Mouse (Mus musculus) heart, postnatal 0 days (tissue): Measurements from ENCODE around the gene Ap2a1.

Source experiments
- CTCF ChIP-seq: IDR thresholded peaks from 2 replicates; pipeline ENCODE4 v1.5.1; 2016; ENCODE audit warnings: antibody characterized with exemption, control low read depth, low read depth
- EP300 ChIP-seq: IDR thresholded peaks from 2 replicates; pipeline ENCODE4 v1.6.1; 2016; ENCODE audit warnings: antibody characterized with exemption, low read depth

GRCm38 (mm10) chr7:44895593-44896434 is 33.5 kb downstream of the Ap2a1 start, which contains the start of gene Fuz:
- TF ChIP-seq CTCF (peak; percentile 59), EP300 (peak; percentile 69)
